Mouse (Mus musculus): ENCODE results near the gene Mdm1. TPM values are rescaled to one million over a fixed set of nuclear protein-coding genes. Genes with fewer than 3 reads are reported as not detected.

Gene Mdm1
- 1 to 10 TPM; 1.7 to 2.6 TPM for total RNA-seq (2021)
- long read RNA-seq, experiment 1, partial matches to known transcripts = 0 of 1 reads
- long read RNA-seq, experiment 1, other reads (novel, unspliced or antisense) = 0 of 1 reads
- long read RNA-seq, experiment 2, partial matches to known transcripts = 0 of 3 reads
- long read RNA-seq, experiment 2, other reads (novel, unspliced or antisense) = 0 of 3 reads

DNA sequence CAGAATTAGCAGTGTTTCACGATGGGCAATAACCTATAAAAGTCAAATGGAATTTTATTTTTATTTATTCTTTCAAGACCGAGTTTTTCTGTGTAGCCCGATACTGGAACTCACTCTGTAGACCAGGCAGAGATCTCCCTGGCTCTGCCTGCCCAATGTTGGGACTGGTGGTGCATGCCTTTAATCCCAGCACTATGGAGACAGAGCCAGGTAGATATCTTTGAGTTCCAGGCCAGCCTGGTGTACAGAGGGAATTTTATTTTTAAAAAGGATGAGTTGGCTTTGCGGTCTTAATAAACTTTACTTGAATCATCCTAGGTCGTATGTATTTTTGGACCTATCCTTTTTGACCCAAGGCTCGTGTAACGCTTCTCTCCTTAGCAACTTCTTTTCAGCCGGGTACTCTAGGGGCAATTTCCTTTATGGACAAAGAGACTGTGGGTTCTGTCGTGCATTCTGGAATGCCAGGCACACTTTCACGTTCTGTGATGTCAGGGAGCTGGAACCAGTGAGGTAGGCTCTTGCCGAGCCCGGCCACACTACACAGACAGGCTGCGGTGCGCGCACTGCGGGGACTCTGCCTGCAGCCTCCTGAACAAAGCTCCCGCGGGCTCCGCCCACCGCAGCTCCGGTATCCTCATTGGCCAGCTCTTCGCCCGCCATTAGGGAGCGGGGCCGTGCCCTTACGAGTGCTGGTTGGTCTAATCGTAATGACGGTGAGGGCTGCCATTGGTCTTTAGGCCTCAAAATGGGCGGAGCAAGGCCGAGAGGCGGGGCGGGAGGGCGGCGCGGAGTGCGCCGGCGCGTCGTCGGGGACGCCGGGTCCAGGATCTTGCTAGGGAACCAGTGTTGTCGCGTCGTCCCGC lies at the start of gene Mdm1:
Gene Mdm1 (plus strand): TSS at position 794 of the 866 bp plus-strand sequence.
- H3K4me3 ChIP-seq = peak within 1 kb of the TSS; percentile 88
- peak; percentile 98 for DNase-seq
- intact Hi-C loops (cut with DNase I) = no loop called here
- H3K27ac ChIP-seq = peak within 1 kb of the TSS; percentile 62
- TF ChIP-seq CTCF (IDR thresholded peaks at IDR 0.05) = no peak

DNA sequence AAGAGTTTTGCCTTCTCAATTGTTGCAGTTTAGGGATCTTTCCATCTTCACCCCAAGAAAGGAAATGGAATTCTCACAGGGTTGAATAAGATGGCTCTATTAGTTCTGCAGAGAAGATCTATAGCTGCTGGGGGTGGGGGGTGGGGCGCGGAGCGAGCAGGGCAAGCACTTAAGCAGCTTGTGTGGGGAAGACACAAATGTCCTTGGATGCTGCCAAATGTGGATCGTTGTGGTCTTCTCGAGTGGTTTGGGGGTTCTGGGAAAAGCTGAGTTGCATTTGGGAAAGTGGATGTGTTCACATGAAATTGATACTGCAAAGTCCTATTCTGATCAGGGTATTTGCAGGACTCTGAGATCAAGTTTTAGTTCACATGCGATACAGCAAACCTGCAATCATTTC lies 48.9 kb upstream of the Mdm1 start:
- intact Hi-C loops (cut with DNase I) = no loop called here
- no peak overlapping the region for H3K4me3 ChIP-seq
- no peak for TF ChIP-seq CTCF (IDR thresholded peaks at IDR 0.05)
- DNase-seq = no peak
- H3K27ac ChIP-seq = no peak overlapping the region

DNA sequence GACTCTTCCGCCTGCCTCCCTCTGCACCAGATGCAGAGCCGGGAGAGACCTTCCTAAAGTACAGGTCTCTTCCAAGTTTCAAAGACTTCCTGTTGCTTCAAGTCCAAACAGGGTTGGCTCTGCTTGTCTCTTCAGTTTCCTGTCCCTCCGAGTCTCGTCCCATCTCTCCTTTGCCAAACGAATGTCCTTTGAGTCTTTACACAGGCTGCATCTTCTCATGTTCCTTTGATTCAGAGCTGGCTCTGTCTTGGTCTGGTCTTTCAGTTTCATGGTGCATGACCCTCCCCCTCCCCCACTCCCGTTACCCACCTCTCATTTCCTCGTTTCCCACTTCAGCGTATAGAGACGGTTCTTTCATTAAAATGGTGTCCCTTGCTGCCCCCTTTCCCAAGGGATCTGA lies 47.9 kb upstream of the Mdm1 start:
- 0 out of 2 replicates have a peak overlapping the region, but pooled peaks have one; percentile 8 for H3K27ac ChIP-seq
- H3K4me3 ChIP-seq = no peak overlapping the region; the same call in 1 of the 2 replicates
- TF ChIP-seq CTCF (IDR thresholded peaks at IDR 0.05) = no peak
- intact Hi-C loops (cut with DNase I) = no loop called here
- DNase-seq = no peak

DNA sequence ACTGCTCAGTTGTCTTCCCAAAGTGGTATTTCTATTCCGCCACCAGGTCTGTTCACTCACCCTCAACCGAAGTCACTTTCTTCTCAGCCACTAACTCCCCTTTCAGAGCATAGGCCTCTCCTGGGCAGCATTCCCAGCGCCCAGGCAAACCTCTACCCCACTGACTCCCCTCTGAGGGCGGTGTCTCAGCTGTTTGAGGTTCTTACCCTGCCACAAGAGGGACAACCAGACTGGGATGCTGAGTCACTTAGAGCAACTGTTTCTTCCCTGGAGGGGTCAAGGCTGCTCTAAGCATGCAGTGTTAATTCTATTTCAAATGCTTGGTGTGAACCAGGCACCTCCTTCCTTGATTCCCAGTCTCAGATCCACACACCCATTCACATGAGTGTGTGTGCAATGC lies 46.8 kb upstream of the Mdm1 start:
- H3K4me3 ChIP-seq = no peak overlapping the region
- no peak for TF ChIP-seq CTCF (IDR thresholded peaks at IDR 0.05)
- intact Hi-C loops (cut with DNase I) = no loop called here
- no peak for DNase-seq
- no peak overlapping the region for H3K27ac ChIP-seq

DNA sequence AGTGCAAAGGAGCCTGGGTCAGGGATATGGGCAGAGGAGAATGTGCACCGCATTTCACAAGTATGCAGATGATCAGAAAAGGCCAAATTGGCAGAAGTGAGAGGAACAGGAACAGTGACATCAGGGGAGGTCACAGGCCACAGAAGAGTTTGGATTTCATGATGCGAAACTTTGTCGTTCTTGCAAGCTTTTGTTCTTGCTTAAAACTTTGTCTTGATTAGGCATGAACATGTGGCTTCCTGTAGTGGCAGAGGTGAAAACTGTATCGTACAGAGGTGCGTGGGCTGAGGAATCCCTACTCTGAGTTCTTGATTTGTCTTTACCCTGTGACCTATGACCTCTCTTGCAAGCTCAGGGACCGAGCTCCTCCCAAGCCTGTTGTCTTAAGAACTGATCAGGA lies 45.4 kb upstream of the Mdm1 start:
- Histone ChIP-seq H3K27ac (0 out of 2 replicates have a peak overlapping the region, but pooled peaks have one; percentile 12), H3K4me3 (no peak overlapping the region)
- no peak for TF ChIP-seq CTCF (IDR thresholded peaks at IDR 0.05)
- intact Hi-C loops (cut with DNase I) = no loop called here
- no peak for DNase-seq

DNA sequence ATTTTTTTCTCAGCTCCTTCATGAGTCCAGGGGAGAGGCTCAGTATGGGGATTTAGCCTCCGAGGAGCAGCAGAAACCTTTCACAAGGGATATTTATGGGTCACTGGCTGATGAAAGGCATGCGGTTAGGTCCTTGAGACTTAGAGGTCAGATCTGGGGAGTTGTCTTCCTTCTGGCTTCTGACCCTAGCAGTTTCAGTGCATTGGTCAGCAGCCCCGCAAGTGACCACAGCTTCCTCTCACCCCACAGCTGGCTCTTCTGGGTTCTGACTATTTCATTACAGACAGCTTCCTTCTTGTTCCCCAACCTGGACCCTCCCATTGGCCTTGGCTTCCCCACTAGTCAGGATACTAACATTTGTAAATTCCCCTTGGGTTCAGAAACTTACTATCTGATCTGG lies 43.7 kb upstream of the Mdm1 start:
- TF ChIP-seq CTCF (IDR thresholded peaks at IDR 0.05) = no peak
- intact Hi-C loops (cut with DNase I) = no loop called here
- no peak for DNase-seq
- Histone ChIP-seq H3K27ac (no peak overlapping the region), H3K4me3 (no peak overlapping the region)

DNA sequence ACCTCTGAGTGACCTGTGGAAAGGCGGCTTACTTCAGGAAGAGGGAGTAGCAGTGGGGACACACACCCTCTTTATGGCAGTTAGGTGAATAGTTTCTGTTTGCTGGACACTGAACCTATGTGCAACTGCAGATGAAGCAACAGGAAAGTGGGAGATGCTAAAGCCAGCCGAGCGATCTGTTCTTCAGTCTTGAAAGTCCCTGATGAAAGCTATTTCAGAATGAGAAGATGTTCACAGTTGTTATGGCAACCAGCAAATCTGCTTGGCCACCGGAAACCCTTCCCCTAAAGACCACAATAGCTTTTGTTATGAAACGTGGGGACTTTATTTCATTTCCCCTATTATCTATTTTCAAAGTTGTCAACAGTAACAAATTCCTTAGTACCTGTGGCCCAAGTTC lies 41.0 kb upstream of the Mdm1 start:
- no peak for DNase-seq
- no peak overlapping the region for H3K4me3 ChIP-seq
- no peak overlapping the region for H3K27ac ChIP-seq
- intact Hi-C loops (cut with DNase I) = no loop called here
- no peak for TF ChIP-seq CTCF (IDR thresholded peaks at IDR 0.05)

DNA sequence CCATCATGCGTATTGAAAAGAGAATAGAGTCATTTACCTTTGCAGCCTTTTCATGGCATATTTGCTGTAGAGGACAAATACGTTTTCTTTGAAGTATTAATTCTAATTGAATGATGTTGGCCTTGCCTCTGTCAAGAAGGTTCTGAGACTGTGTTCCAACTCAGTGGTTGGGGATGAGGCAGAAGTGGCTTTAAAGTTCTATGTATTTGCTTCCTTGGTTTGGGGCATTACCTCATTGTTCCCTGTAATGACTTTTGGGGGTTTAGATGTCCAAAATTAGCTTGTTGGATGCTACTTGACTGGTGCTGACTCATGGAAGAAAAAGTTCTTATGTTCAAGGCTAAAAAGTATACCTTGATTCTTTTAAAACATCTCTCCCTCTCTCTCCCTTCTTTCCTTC lies 40.6 kb upstream of the Mdm1 start:
- no peak overlapping the region for H3K4me3 ChIP-seq
- TF ChIP-seq CTCF (IDR thresholded peaks at IDR 0.05) = no peak
- no peak for DNase-seq
- H3K27ac ChIP-seq = no peak overlapping the region
- intact Hi-C loops (cut with DNase I) = no loop called here

DNA sequence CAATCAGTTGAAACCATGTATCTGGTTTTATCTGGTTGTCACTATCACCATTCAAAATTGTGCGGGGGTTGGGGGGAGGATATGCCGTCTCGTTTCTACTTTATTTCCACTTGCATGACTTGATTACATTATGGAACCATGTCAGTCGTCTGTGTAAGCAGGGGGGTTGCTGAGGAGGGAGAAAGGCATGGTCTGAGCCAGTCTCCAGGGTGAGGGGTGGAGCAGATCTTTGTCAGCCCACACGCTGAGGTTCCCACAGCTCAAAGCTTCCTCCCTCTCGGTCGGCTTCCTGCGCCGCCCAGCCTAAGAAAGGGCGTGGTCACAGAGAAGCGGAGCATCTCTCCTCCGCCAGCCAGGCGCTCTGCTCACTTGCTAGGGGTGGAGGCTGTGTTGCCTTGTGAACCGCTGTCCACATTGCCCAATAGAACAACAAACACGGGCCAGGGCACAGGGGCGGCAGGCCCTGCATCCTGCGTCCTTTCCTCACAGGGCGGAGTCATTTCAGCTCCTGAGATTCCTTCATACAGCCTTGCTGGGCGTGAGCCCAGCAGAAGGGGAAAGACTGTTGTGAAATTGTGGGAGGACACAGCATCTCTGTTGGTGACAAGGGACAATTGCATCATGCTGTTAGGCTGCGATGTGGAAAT lies 38.5 kb upstream of the Mdm1 start:
- H3K27ac ChIP-seq = peak overlapping the region; percentile 73
- DNase-seq = peak; percentile 91
- intact Hi-C loops (cut with DNase I) = no loop called here
- TF ChIP-seq CTCF (IDR thresholded peaks at IDR 0.05) = no peak
- H3K4me3 ChIP-seq = peak overlapping the region; percentile 64

DNA sequence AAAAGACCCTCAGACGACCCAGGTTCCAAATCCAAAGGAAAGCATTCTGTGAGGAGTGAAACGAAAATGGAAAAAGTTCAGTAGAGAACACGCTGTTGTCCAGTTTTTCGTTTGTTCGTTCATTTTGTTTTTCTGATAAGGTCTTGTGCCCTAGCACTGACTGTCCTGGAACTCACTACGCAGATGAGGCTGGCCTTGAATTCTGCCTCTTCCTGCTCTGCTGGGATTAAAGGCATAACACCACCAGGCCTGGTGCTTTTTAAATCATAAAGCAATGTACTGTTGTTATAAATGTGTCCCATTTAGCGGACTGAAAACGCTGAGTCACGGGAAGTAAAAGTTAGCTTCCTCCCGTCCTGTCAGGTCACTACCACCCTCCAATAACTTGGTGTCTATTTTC lies 37.7 kb upstream of the Mdm1 start:
- no peak for TF ChIP-seq CTCF (IDR thresholded peaks at IDR 0.05)
- intact Hi-C loops (cut with DNase I) = no loop called here
- DNase-seq = no peak
- H3K27ac ChIP-seq = peak overlapping the region; percentile 73
- peak overlapping the region; percentile 64 for H3K4me3 ChIP-seq

DNA sequence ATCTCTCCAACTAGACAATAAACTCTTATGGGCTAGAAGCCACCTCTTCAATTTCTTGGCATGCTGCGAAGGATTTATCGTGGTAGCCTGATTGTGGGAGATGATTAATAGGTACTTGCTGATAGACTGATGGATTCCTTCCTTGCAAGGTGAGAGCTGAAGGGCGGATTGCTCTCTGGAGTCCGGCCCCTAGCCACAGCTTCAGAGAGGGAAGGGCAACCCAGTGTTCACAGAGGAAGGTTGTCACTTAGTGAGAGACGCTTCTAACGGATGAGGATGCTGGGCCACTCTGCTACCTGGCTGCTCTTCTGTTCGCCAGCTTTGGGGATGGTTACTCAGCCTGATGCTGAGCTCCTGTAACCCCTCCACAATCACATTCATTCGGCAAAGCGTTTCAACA lies 34.6 kb upstream of the Mdm1 start:
- DNase-seq = no peak
- no peak for TF ChIP-seq CTCF (IDR thresholded peaks at IDR 0.05)
- no peak overlapping the region for H3K27ac ChIP-seq
- intact Hi-C loops (cut with DNase I) = loop anchor here (5.0 kb wide), 1 partner anchor 260 kb away; the partner anchor contains the start of gene Rap1b
- no peak overlapping the region for H3K4me3 ChIP-seq

DNA sequence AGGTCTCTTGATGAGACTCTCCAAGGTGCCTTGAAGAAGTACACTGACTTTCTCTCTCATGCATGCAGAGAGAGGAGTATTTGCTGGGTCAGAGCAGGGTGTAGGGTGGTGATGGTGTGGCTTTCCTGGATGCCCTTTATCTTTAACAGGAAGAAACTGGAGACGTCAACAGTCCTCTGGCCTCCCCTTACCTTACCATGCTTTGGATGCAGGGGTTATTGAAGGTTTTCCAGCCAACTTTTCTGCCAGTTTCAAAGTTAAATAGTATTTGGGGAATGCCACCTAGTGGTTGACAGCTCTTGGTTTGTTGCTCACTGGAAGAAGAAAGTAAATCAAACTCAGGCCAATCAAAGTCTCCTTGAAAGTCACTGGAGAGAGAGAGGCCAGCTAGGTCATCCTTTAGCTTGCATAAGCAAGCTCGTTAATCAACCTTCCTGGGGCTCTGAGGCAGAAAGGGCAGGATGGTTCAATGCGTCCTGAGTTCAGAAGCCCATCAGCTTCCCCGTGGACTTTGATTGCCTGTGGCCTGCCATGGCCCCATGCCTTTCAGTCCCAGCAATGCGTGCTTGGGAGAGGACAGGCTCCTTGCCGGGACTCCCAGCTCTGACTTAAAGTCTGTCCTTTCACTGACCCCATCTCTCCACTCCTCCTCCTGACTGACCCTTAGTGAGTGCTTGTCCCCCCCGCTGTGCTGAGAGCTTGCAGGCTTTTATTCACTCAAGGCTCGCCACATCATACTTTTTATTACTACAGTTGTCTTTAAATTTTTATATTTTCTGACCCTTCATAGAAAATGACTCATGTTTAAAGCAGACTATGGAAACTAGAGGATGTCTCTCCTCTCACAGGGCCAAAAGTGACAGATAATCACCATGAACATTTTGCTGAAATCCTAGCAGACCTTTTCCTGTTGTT lies 31.3 kb upstream of the Mdm1 start:
- TF ChIP-seq CTCF (IDR thresholded peaks at IDR 0.05) = peak; percentile 65
- Histone ChIP-seq H3K4me3 (peak overlapping the region; percentile 28; the same call in 1 of the 2 replicates), H3K27ac (peak overlapping the region; percentile 48)
- intact Hi-C loops (cut with DNase I) = loop anchor here (10.0 kb wide), 1 partner anchor 315 kb away; the partner anchor contains the start of gene Nup107
- DNase-seq = peak; percentile 23

Data from gastrocnemius, adult 2 months (tissue).